Mouse (Mus musculus) ZHBTc4 (cell line): ENCODE results near the gene Swap70.

Experiments
- DNase-seq: peaks from one replicate; pipeline ENCODE4 v3.0.0-alpha.2; 2011; ENCODE audit warnings: low read depth, low spot score

The Swap70 gene

GRCm38 (mm10) chr7:110271814-110272213 lies 50.3 kb downstream of the Swap70 start:
- no peak for DNase-seq

- peak; percentile 37 for DNase-seq
Observed at GRCm38 (mm10) chr7:110272434-110272833, 50.9 kb downstream of the Swap70 start.

GRCm38 (mm10) chr7:110277734-110278245 lies 56.3 kb downstream of the Swap70 start:
- DNase-seq: no peak

- no peak for DNase-seq
Observed at GRCm38 (mm10) chr7:110279183-110279582, 57.7 kb downstream of the Swap70 start.

- no peak for DNase-seq
Observed at GRCm38 (mm10) chr7:110281435-110282256, 60.1 kb downstream of the Swap70 start.

- no peak for DNase-seq
Observed at GRCm38 (mm10) chr7:110282797-110283196, 61.3 kb downstream of the Swap70 start.

- DNase-seq: no peak
Observed at GRCm38 (mm10) chr7:110283484-110284275, 62.2 kb downstream of the Swap70 start.

- no peak for DNase-seq
Observed at GRCm38 (mm10) chr7:110285076-110285848, 63.8 kb downstream of the Swap70 start.

GRCm38 (mm10) chr7:110285849-110286151 lies 64.3 kb downstream of the Swap70 start:
- no peak for DNase-seq

GRCm38 (mm10) chr7:110286198-110286732 lies 64.8 kb downstream of the Swap70 start:
- no peak for DNase-seq

- peak; percentile 83 for DNase-seq
Observed at GRCm38 (mm10) chr7:110286838-110287475, 65.4 kb downstream of the Swap70 start.

- DNase-seq: no peak
Observed at GRCm38 (mm10) chr7:110287476-110288071, 66.1 kb downstream of the Swap70 start.

- no peak for DNase-seq
Observed at GRCm38 (mm10) chr7:110288191-110288604, 66.7 kb downstream of the Swap70 start.

GRCm38 (mm10) chr7:110288731-110289191 lies 67.2 kb downstream of the Swap70 start:
- DNase-seq: no peak

- no peak for DNase-seq
Observed at GRCm38 (mm10) chr7:110289647-110290046, 68.1 kb downstream of the Swap70 start.

- DNase-seq: no peak
Observed at GRCm38 (mm10) chr7:110296889-110297603, 75.5 kb downstream of the Swap70 start.

- DNase-seq: no peak
Observed at GRCm38 (mm10) chr7:110297611-110298010, 76.1 kb downstream of the Swap70 start.

GRCm38 (mm10) chr7:110298090-110298489 lies 76.6 kb downstream of the Swap70 start:
- DNase-seq: no peak

GRCm38 (mm10) chr7:110298739-110299410 lies 77.4 kb downstream of the Swap70 start:
- no peak for DNase-seq
